Mouse (Mus musculus) midbrain, postnatal 0 days (tissue): ENCODE measurements at regions not wholly inside any gene's neighbourhood (a gene's known extent, or its start where the extent isn't known, plus 50 kb on each side); places are given as distances from the start of the nearest gene placed in this dataset.

ENCODE experiments used
- ATAC-seq: fragments of 200-750 bp; cut with Nextera tagmentation; 2 replicates; pipeline ENCODE4 v1.8.0; 2017; ENCODE audit warnings: moderate number of reproducible peaks, mild to moderate bottlenecking, moderate TSS enrichment, moderate library complexity; ENCODE audit not compliant: low FRiP score
- DNase-seq: peaks from one replicate; pipeline ENCODE4 v3.0.0-alpha.2; 2015; ENCODE audit warnings: low spot score
- H3K27ac ChIP-seq: fragments of 300-500 bp; sonication (generic); 2 replicates; pipeline ENCODE4 v1.5.1; 2014; ENCODE audit warnings: low read depth, mild to moderate bottlenecking, low read length, mixed read lengths
- H3K27me3 ChIP-seq: fragments of 300-500 bp; sonication (generic); 2 replicates; pipeline ENCODE4 v1.6.1; 2014; ENCODE audit warnings: low read length, control low read depth, mixed read lengths; ENCODE audit not compliant: insufficient read depth
- H3K36me3 ChIP-seq: fragments of 300-500 bp; sonication (generic); 2 replicates; pipeline ENCODE4 v1.6.1; 2014; ENCODE audit warnings: low read length, control low read depth, mixed read lengths; ENCODE audit not compliant: insufficient read depth
- H3K4me1 ChIP-seq: fragments of 300-500 bp; sonication (generic); 2 replicates; pipeline ENCODE4 v1.6.1; 2014; ENCODE audit warnings: mild to moderate bottlenecking, control low read depth, antibody characterized with exemption, low read length, mixed read lengths; ENCODE audit not compliant: insufficient read depth
- H3K4me2 ChIP-seq: fragments of 300-500 bp; sonication (generic); 2 replicates; pipeline ENCODE4 v1.6.1; 2014; ENCODE audit warnings: low read depth, mild to moderate bottlenecking, low read length, mixed read lengths; ENCODE audit not compliant: poor library complexity, severe bottlenecking
- H3K4me3 ChIP-seq: fragments of 300-500 bp; sonication (generic); 2 replicates; pipeline ENCODE4 v1.5.1; 2014; ENCODE audit warnings: low read depth, mild to moderate bottlenecking, low read length, moderate library complexity
- H3K9ac ChIP-seq: fragments of 300-500 bp; sonication (generic); replicated peaks from 2 replicates; pipeline ENCODE4 v1.6.1; 2014; ENCODE audit warnings: mild to moderate bottlenecking, low read length, moderate library complexity, mixed read lengths; ENCODE audit not compliant: poor library complexity, severe bottlenecking
- H3K9me3 ChIP-seq: fragments of 300-500 bp; sonication (generic); 2 replicates; pipeline ENCODE4 v1.6.1; 2016; ENCODE audit warnings: low read length, control low read depth
- CTCF ChIP-seq: IDR thresholded peaks from 2 replicates; pipeline ENCODE4 v1.5.1; 2016; ENCODE audit warnings: antibody characterized with exemption, mild to moderate bottlenecking
- WGBS: fragments of 180-500 bp; shearing (Covaris S2); extraction: QIAGEN DNeasy Blood & Tissue Kit; methylation state at CpG from one replicate; pipeline ENCODE4 v1.1.7; 2014; 5-methylcytosine and 5-hydroxymethylcytosine counted together

DNA sequence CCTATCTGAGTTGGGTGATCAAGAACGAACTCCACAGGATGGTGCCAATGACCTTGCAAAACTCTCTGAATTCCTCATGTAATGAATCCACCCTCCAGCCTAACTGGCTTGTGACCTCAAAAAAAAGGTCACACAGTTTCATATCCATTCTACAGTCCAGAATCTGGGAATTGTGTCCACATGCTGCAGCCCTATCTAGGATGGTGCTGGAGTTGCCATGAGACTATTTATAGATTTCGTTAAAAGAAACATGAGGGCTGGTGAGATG is 89.8 kb downstream of the Fam161a start:
- H3K27ac ChIP-seq: no peak overlapping the region

GRCm38 (mm10) chr11:23114636-23115035 is 107.3 kb downstream of the Fam161a start:
- Histone ChIP-seq H3K9ac (no peak overlapping the region), H3K9me3 (0 out of 2 replicates have a peak, but pooled peaks cover 3% of the 10 kb centered on the region), H3K4me2 (no peak overlapping the region), H3K27me3 (no peaks in the 10 kb centered on the region), H3K36me3 (no peaks in the 10 kb centered on the region), H3K4me1 (no peaks in the 10 kb centered on the region), H3K4me3 (no peak overlapping the region), H3K27ac (no peak overlapping the region)
- ATAC-seq (no peak), DNase-seq (no peak)
- WGBS: 79% methylated on average over 9 of the region's 9 CpGs
- no peak for TF ChIP-seq CTCF

More for the DNA sequence above, 89.8 kb downstream of the Fam161a start:
- no peak for ATAC-seq
- H3K9me3 ChIP-seq: peaks cover 6% of the 10 kb centered on the region; the same call in 1 of the 2 replicates
- WGBS: 80% methylated on average over 2 of the region's 2 CpGs
- H3K9ac ChIP-seq: no peak overlapping the region
- no peak for TF ChIP-seq CTCF
- no peak overlapping the region for H3K4me2 ChIP-seq
- H3K4me1 ChIP-seq: no peaks in the 10 kb centered on the region
- no peak overlapping the region for H3K4me3 ChIP-seq
- no peaks in the 10 kb centered on the region for H3K27me3 ChIP-seq
- no peak for DNase-seq
- H3K36me3 ChIP-seq: no peaks in the 10 kb centered on the region

DNA sequence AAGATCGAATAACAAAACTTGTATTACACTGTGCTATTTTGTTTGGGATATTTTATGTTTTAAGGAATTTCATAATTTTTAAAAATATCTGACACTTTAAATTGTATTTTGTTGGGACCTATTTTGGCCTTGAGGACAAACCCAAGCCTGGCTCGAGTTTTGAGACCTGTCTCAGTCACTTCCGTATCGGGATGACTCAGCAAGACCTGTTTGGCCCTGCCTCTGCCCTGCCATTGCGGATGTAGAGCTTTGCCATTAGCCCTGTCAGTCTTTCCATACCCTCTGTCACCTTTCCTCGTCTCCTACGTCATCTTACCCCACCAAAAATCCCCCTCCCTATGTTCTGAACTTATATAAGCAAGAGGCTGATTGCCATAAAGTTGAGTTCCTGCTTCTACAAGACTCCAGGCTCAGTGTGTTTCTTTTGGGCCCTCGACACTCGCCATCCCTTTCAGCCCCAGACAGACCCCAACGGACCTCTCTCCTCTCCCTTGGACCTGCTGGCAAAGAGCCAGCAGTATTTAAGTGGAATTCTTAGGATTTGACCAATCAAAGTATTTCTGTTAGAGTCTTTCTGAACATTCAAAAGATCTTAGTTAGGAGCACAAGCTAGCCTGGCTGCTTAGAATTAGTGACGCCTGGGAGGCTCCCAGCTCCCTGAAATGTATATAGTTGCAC is 113.3 kb downstream of the Fam161a start:
- H3K27me3 ChIP-seq: no peaks in the 10 kb centered on the region
- no peak for TF ChIP-seq CTCF
- DNase-seq (no peak), ATAC-seq (no peak)
- no peaks in the 10 kb centered on the region for H3K9me3 ChIP-seq
- no peak overlapping the region for H3K4me2 ChIP-seq
- WGBS: 84% methylated on average over 11 of the region's 11 CpGs
- H3K27ac ChIP-seq: no peak overlapping the region
- no peak overlapping the region for H3K4me3 ChIP-seq
- no peaks in the 10 kb centered on the region for H3K36me3 ChIP-seq
- H3K9ac ChIP-seq: no peak overlapping the region
- no peaks in the 10 kb centered on the region for H3K4me1 ChIP-seq

DNA sequence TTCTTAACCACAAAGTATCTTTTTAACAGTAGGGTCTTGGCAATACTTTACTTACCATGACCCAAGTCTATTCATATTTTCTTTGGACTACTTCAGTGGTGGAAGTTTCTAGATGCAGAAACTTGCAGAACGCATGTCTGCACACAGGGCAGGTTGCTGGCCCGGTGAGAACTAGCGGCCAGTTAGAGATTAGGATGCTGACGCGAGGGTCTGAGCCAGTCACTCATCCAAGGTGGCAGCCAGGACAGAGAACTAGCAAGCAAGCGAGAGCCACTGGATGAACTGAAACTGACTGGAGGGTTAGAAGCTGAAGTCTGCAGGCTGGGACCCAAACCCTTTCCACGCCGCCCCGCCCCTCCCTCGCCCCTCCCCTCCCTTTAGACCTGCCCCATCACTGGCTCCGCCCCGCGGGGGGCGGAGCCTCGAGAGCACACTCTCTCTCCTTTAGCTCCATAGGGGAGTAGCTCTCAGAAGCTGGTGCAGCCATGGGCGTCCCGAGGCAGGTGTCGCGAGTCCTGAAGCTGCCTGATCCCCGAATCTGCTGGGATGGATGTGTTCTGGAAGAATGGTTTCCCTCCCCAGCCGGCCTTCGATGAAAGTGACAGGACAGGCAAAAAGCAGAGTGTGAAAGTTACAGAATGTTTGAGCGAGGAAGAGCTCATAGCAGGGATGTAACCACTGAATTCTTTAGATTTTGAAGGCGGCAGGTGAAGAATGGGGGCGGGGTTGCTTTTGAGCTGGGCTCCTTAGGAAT is 117.0 kb downstream of the Fam161a start:
- no peaks in the 10 kb centered on the region for H3K27me3 ChIP-seq
- no peak for TF ChIP-seq CTCF
- H3K36me3 ChIP-seq: no peaks in the 10 kb centered on the region
- peak overlapping the region; percentile 59 for H3K9ac ChIP-seq
- H3K27ac ChIP-seq: no peak overlapping the region
- peak overlapping the region; percentile 78 for H3K4me2 ChIP-seq
- H3K4me1 ChIP-seq: no peaks in the 10 kb centered on the region
- no peaks in the 10 kb centered on the region for H3K9me3 ChIP-seq
- H3K4me3 ChIP-seq: peak overlapping the region; percentile 45
- WGBS: 1% methylated on average over 24 of the region's 25 CpGs
- ATAC-seq: peak; percentile 96
- DNase-seq: peak; percentile 80

- H3K27ac ChIP-seq: no peak overlapping the region
- H3K27me3 ChIP-seq: no peaks in the 10 kb centered on the region
- no peak for TF ChIP-seq CTCF
- ATAC-seq (no peak), DNase-seq (no peak)
- no peaks in the 10 kb centered on the region for H3K4me1 ChIP-seq
- 55% methylated on average over 1 of the region's 1 CpGs for WGBS
- no peak overlapping the region for H3K4me2 ChIP-seq
- no peak overlapping the region for H3K9ac ChIP-seq
- H3K36me3 ChIP-seq: no peaks in the 10 kb centered on the region
- no peak overlapping the region for H3K4me3 ChIP-seq
- no peaks in the 10 kb centered on the region for H3K9me3 ChIP-seq
Observed at GRCm38 (mm10) chr11:23131122-23131521, 123.8 kb downstream of the Fam161a start.

DNA sequence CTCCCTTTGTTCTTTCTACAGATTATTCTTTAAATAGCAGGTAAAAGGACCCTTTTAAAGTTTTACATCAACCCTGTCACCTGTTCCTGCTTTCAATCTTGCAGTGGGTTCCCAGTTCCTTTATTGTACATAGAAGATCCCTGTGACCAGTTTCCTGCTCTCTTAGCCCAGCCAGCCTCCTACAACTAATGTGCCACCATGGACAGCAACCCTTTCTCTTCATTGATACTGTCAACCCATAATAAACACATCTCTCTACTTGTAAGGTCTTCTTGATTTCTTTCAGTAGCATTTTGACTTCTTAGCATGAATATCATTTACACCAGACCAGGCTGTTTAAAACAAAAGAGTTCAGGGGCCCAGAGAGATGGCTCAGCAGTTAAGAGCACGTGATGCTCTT is 124.2 kb upstream of the Xpo1 start:
- Histone ChIP-seq H3K4me2 (no peak overlapping the region), H3K4me3 (no peak overlapping the region), H3K9ac (no peak overlapping the region), H3K36me3 (no peaks in the 10 kb centered on the region), H3K9me3 (no peaks in the 10 kb centered on the region), H3K4me1 (no peaks in the 10 kb centered on the region), H3K27ac (no peak overlapping the region), H3K27me3 (no peaks in the 10 kb centered on the region)
- DNase-seq (no peak), ATAC-seq (no peak)
- TF ChIP-seq CTCF: no peak
- 64% methylated on average over 1 of the region's 1 CpGs for WGBS
